Mouse (Mus musculus): ENCODE results near the gene Slc46a1. TPM values are rescaled to one million over a fixed set of nuclear protein-coding genes. Genes with fewer than 3 reads are reported as not detected.
A peak's percentile ranks its signal among the peaks of the same experiment; 100 is the strongest.

Gene Slc46a1
- polyA plus RNA-seq, 1 experiment from 2014 or later, result 18.4 TPM

DNA sequence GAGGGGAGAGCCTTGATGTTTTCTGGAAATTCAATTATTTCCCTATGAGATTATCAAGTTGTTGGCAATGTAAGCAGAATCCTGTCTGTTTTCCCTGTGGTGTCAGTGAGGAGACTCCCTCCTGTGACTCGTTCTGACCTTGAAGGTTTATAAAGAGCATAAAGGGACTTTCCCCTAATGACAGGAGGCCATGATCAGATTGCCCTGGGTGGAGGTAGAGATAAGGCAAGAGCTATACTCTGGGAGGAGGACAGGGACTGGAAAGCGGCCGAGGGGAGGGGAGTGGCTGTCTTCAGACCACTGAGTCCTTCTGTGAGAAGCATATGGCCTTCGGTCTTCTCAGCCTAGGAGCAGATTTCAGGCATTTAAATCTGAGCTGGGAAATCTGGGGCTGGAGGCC is 31.4 kb upstream of the Slc46a1 start:
- no peak for ATAC-seq (ENCODE audit: low FRiP score)
- WGBS, result 78% methylated on average over 4 of the region's 4 CpGs
- 0 out of 2 replicates have a peak, but pooled peaks cover 2% of the 10 kb centered on the region for H3K27me3 ChIP-seq
- no peak overlapping the region for H3K9ac ChIP-seq
- H3K27ac ChIP-seq, result no peak overlapping the region
- H3K36me3 ChIP-seq (replicated peaks), result no peaks in the 10 kb centered on the region
- no peak overlapping the region for H3K4me2 ChIP-seq
- peaks cover 7% of the 10 kb centered on the region for H3K4me1 ChIP-seq
- H3K9me3 ChIP-seq, result no peaks in the 10 kb centered on the region
- H3K4me3 ChIP-seq (replicated peaks), result no peak overlapping the region

DNA sequence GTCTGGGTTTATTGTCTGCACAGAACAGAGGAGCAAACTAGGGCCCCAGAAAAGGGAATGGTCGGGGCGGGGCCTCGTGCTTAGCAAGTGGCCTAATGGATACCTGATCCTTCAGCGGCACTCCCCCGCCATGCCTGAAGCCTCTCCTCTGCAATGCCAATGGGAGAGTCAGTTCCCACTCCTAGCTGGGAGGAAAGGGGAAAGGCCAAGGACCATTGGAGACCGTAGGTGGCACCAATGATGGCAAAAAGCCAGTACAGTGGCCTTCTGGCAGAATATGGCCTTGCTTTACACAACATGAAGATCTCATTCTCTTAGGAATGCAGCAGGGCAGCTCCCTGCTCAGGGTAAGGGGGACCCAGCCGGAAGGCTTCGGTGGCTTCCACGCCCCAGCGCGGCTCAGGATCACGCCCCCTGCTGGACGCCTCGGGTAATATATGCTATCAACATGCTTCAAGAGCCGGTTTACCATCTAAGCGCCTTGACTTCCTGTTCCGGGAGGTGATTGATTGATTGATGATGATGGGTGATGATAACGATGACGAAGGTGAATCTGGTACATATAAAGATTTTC is 29.6 kb upstream of the Slc46a1 start:
- Histone ChIP-seq H3K36me3 (replicated peaks) (no peaks in the 10 kb centered on the region), H3K4me2 (0 out of 2 replicates have a peak overlapping the region, but pooled peaks have one; percentile 17), H3K9ac (no peak overlapping the region), H3K27ac (no peak overlapping the region), H3K9me3 (no peaks in the 10 kb centered on the region), H3K4me3 (replicated peaks) (0 out of 2 replicates have a peak overlapping the region, but pooled peaks have one; percentile 5), H3K4me1 (peaks cover 7% of the 10 kb centered on the region), H3K27me3 (0 out of 2 replicates have a peak, but pooled peaks cover 2% of the 10 kb centered on the region)
- WGBS, result 5% methylated on average over 19 of the region's 19 CpGs
- no peak for ATAC-seq (ENCODE audit: low FRiP score)

DNA sequence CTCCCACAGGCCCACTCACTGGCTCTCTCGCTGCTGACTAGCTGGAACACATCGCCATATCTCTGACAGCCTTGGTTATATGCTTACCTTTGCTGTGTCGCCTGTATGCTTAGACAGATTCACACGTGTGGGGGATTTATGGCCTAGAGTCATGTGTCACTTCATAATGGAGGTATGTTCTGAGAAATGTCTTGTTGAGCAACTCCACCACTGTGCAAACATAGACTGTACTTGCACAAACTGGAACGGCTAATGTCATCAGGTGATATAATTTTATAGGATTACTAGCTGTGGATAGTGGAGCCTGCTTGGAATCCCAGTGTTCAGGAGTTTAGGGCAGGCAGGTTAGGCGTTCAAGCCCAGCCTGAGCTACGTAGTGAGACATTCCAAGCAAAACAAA is 28.3 kb upstream of the Slc46a1 start:
- no peaks in the 10 kb centered on the region for H3K9me3 ChIP-seq
- H3K27me3 ChIP-seq, result 0 out of 2 replicates have a peak, but pooled peaks cover 2% of the 10 kb centered on the region
- H3K9ac ChIP-seq, result no peak overlapping the region
- no peak for ATAC-seq (ENCODE audit: low FRiP score)
- H3K27ac ChIP-seq, result no peak overlapping the region
- no peak overlapping the region for H3K4me3 ChIP-seq (replicated peaks)
- H3K4me2 ChIP-seq, result no peak overlapping the region
- peaks cover 7% of the 10 kb centered on the region for H3K4me1 ChIP-seq
- 94% methylated on average over 7 of the region's 7 CpGs for WGBS
- no peaks in the 10 kb centered on the region for H3K36me3 ChIP-seq (replicated peaks)

DNA sequence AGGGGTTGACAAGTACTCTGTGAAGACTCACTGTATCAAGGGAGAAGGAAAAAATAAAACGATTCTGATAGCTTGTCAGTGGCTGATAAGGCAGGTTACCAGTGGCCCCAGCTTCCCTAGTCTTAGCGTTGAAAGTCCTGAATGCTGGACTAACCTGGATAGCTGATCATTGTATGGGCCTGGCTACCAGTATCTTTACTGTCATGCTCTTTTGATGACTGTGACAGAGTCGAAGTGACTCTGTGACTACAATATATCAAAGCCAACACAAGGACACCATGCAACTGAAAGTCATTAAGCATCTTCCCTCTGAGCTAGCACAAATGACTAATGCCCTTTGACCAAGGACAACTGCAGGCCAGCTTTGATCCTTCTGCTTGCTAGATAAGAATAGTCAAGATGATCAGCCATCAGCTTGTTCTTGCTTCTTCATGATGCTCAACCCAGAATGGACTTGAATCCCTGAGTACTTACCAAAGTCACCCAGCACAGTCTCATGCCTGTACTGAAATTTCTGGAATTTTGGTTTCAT is 27.0 kb upstream of the Slc46a1 start:
- H3K36me3 ChIP-seq (replicated peaks), result no peaks in the 10 kb centered on the region
- 88% methylated on average over 3 of the region's 3 CpGs for WGBS
- ATAC-seq (ENCODE audit: low FRiP score), result no peak

DNA sequence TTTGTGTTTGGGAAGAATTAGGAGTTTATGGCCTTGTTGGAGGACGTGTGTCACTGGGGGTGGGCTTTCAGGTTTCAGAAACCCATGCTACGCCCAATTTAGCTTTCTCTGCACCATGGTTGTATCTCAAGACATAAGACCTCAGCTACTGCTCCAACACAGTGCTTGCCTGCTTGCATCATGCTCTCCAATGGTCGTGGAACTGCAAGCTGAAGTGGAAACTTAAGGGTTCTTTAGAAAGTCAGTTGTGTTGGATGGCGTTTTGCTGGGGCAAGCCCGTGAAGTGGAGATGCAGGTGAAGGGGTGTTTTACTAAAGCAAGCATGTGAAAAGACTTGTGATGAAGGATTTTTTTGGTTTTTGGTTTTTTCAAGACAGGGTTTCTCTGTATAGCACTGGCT is 22.4 kb upstream of the Slc46a1 start:
- Histone ChIP-seq H3K27ac (no peak overlapping the region), H3K9me3 (no peaks in the 10 kb centered on the region), H3K9ac (no peak overlapping the region), H3K4me1 (no peaks in the 10 kb centered on the region), H3K27me3 (no peaks in the 10 kb centered on the region), H3K4me3 (replicated peaks) (no peak overlapping the region), H3K4me2 (no peak overlapping the region), H3K36me3 (replicated peaks) (no peaks in the 10 kb centered on the region)
- no peak for ATAC-seq (ENCODE audit: low FRiP score)
- WGBS, result 87% methylated on average over 5 of the region's 5 CpGs

More for the DNA sequence above, 27.0 kb upstream of the Slc46a1 start:
- H3K9ac ChIP-seq, result no peak overlapping the region
- H3K4me1 ChIP-seq, result peaks cover 7% of the 10 kb centered on the region
- H3K27me3 ChIP-seq, result 0 out of 2 replicates have a peak, but pooled peaks cover 2% of the 10 kb centered on the region
- H3K9me3 ChIP-seq, result no peaks in the 10 kb centered on the region
- no peak overlapping the region for H3K27ac ChIP-seq
- no peak overlapping the region for H3K4me2 ChIP-seq
- no peak overlapping the region for H3K4me3 ChIP-seq (replicated peaks)

DNA sequence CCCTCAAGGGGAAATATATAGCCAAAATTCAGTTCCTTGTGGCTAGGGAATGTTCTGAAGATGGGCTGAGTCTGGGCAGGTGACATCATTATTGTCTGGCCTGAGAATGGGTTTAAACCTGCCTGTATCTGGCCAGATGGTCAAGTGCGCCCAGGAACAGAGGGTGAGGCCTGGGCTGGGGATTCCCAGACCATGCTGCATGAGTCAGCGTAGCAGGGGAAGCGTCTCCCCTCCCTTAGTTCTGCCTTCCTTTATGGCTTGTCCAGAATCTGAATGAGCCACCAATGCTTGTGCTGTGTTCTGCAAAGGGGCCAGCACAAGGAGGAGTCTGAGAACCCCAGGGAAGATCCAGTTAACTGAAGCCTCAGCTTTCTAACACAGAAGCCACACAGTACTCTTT is 18.3 kb upstream of the Slc46a1 start:
- Histone ChIP-seq H3K4me2 (no peak overlapping the region), H3K27me3 (no peaks in the 10 kb centered on the region), H3K9ac (no peak overlapping the region), H3K4me1 (no peaks in the 10 kb centered on the region), H3K36me3 (replicated peaks) (no peaks in the 10 kb centered on the region), H3K4me3 (replicated peaks) (no peak overlapping the region), H3K9me3 (no peaks in the 10 kb centered on the region), H3K27ac (no peak overlapping the region)
- ATAC-seq (ENCODE audit: low FRiP score), result no peak
- WGBS, result 83% methylated on average over 3 of the region's 3 CpGs

DNA sequence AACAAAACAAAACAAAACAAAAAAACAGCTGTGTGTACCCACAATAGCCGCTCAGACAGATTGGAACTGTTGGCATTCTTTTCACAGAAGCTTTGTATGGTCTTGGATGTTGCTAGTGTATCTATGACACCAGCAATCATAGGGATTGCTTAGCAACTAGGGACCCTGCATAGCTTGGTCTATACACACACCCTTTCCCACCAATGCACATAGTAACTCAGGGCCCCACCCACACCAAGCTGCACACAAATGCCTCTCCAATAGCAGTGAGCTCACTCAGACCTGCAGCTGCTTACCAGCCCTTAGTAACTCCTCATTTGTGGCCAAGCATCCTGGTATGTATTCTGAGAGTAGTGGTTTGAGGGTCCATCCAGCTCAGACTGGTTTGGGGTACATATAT is 17.3 kb upstream of the Slc46a1 start:
- H3K4me3 ChIP-seq (replicated peaks), result no peak overlapping the region
- WGBS, result 77% methylated on average over 1 of the region's 1 CpGs
- no peak overlapping the region for H3K4me2 ChIP-seq
- H3K9ac ChIP-seq, result no peak overlapping the region
- no peak overlapping the region for H3K27ac ChIP-seq
- 0 out of 2 replicates have a peak, but pooled peaks cover 7% of the 10 kb centered on the region for H3K27me3 ChIP-seq
- no peak for ATAC-seq (ENCODE audit: low FRiP score)
- no peaks in the 10 kb centered on the region for H3K9me3 ChIP-seq
- no peaks in the 10 kb centered on the region for H3K36me3 ChIP-seq (replicated peaks)
- no peaks in the 10 kb centered on the region for H3K4me1 ChIP-seq

DNA sequence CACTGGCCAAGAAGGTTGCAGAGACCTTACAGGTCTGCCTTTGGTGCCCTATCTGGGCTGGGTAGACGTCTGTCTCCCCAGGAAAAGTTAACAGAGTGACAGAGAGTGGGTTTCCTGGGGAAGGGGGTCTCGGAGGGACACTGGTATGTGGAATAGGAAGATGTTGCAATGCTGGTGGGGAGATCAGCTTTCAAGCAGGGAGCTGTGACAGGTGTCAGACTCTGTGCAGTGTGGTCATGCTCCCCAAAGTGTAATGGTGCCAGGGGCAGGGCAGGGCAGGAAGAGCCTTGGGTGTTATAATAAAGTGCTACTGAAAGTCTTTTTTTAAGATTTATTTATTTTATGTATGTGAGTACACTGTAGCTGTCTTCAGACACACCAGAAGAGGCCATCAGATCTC is 15.2 kb upstream of the Slc46a1 start:
- H3K9ac ChIP-seq, result no peak overlapping the region
- WGBS, result 65% methylated on average over 2 of the region's 2 CpGs
- no peak for ATAC-seq (ENCODE audit: low FRiP score)

DNA sequence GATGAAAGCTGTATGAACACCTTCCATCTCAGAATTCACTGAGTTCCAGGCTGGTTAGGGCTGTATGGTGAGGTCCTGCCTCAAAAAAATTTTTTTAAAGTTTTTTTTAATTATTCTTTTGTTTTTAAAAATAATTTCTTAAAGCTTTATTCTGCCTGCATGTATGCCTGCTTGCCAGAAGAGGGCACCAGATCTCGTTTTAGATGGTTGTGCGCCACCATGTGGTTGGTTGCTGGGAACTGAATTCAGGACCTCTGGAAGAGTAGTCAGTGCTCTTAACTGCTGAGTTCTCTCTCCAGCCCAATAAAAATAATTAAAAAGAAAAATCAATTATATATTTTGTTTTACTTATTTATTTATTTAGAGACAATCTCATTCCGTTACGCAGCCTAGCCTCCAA is 11.8 kb upstream of the Slc46a1 start:
- 5% methylated on average over 4 of the region's 4 CpGs for WGBS
- H3K4me1 ChIP-seq, result no peaks in the 10 kb centered on the region
- H3K9ac ChIP-seq, result no peak overlapping the region
- H3K4me3 ChIP-seq (replicated peaks), result no peak overlapping the region
- no peaks in the 10 kb centered on the region for H3K9me3 ChIP-seq
- no peak overlapping the region for H3K4me2 ChIP-seq
- no peak overlapping the region for H3K27ac ChIP-seq
- H3K27me3 ChIP-seq, result 0 out of 2 replicates have a peak, but pooled peaks cover 11% of the 10 kb centered on the region
- no peak for ATAC-seq (ENCODE audit: low FRiP score)
- no peaks in the 10 kb centered on the region for H3K36me3 ChIP-seq (replicated peaks)

More for the DNA sequence above, 15.2 kb upstream of the Slc46a1 start:
- Histone ChIP-seq H3K36me3 (replicated peaks) (no peaks in the 10 kb centered on the region), H3K27ac (no peak overlapping the region), H3K9me3 (no peaks in the 10 kb centered on the region), H3K4me3 (replicated peaks) (no peak overlapping the region), H3K4me2 (no peak overlapping the region), H3K27me3 (0 out of 2 replicates have a peak, but pooled peaks cover 11% of the 10 kb centered on the region), H3K4me1 (no peaks in the 10 kb centered on the region)

DNA sequence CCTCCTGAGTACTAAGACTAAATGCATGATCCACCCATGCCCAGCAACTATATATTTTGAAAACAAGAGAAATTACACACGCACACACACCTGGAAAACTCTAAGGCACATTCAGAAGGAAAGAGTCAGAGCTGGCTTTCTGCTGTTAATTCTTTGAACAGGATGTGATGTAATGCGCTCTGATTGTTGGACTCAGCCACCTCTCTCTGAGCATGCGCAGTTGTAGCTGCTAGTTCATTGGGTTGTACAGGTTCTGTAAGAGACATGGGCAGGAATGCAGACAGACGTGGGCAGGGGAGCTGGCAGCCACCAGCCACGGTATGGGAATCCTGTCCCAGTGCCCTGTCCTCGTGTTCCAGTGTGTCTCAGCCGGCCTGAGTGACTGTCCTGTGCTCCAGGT is 11.2 kb upstream of the Slc46a1 start:
- no peaks in the 10 kb centered on the region for H3K36me3 ChIP-seq (replicated peaks)
- H3K9me3 ChIP-seq, result no peaks in the 10 kb centered on the region
- H3K27me3 ChIP-seq, result 0 out of 2 replicates have a peak, but pooled peaks cover 11% of the 10 kb centered on the region
- H3K4me1 ChIP-seq, result no peaks in the 10 kb centered on the region
- H3K27ac ChIP-seq, result no peak overlapping the region
- no peak overlapping the region for H3K4me2 ChIP-seq
- no peak overlapping the region for H3K4me3 ChIP-seq (replicated peaks)
- H3K9ac ChIP-seq, result no peak overlapping the region
- ATAC-seq (ENCODE audit: low FRiP score), result no peak
- WGBS, result 75% methylated on average over 7 of the region's 7 CpGs

DNA sequence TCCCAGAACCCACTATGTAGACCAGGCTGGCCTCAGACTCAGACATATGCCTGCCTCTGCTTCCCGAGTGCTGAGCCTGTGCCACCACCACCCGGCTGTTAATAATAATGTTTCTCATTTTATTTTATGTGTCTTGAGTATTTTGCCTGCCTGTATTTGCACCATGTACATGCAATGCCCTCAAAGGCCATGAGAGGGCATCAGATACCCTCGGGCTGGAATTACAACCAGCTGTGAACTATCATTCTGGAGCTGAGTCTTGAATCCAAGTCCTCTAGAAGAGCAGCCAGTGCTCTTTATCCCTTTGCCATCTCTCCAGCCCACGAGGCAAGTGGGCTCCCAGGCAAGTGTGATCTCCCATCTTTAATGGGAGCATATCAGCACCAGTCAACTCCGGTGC is 10.2 kb upstream of the Slc46a1 start:
- Histone ChIP-seq H3K4me1 (no peaks in the 10 kb centered on the region), H3K4me2 (no peak overlapping the region), H3K27me3 (0 out of 2 replicates have a peak, but pooled peaks cover 11% of the 10 kb centered on the region), H3K9ac (no peak overlapping the region), H3K4me3 (replicated peaks) (no peak overlapping the region), H3K27ac (no peak overlapping the region), H3K9me3 (no peaks in the 10 kb centered on the region), H3K36me3 (replicated peaks) (no peaks in the 10 kb centered on the region)
- 43% methylated on average over 5 of the region's 5 CpGs for WGBS
- no peak for ATAC-seq (ENCODE audit: low FRiP score)

DNA sequence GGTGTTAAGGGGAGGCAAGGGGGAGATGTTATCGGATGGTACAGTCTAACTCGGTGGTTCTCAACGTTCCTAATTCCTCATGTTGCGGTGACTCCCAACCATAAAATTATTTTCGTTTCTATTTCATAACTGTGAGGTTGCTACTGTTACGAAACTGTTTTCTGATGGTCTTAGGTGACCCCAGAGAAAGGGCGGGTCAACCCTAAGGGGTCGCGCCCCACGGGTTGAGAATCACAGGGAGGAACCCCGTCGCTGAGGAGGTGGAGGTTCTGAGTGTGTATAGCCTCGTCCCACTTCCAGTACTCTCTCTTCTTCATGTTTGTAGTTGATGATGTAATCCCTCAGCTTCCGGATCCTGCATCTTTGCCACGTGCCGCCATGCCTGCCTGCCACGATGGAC is 6.8 kb upstream of the Slc46a1 start:
- 84% methylated on average over 17 of the region's 17 CpGs for WGBS
- Histone ChIP-seq H3K36me3 (replicated peaks) (no peaks in the 10 kb centered on the region), H3K4me3 (replicated peaks) (no peak overlapping the region), H3K9me3 (peaks cover 5% of the 10 kb centered on the region; the same call in 1 of the 2 replicates), H3K4me1 (no peaks in the 10 kb centered on the region), H3K27me3 (0 out of 2 replicates have a peak, but pooled peaks cover 10% of the 10 kb centered on the region), H3K27ac (no peak overlapping the region), H3K4me2 (no peak overlapping the region), H3K9ac (no peak overlapping the region)
- no peak for ATAC-seq (ENCODE audit: low FRiP score)

DNA sequence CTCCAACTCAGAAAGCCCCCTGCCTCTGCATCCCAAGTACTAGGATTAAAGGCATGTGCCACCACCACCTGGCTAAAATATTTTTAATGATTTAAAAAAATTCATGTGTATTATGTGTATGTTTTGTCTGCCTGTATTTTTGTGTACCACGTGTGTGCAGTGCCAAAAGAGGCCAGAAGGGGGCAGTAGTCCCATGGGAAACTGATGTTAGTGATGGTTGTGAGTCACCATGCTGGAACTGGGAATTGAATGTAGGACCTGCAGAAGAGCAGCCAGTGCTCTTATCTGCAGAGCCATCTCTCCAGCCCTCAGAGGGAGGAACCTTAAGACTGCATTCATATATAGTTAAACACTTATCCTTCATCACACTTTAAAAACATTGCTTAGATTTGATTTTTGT is 3.6 kb upstream of the Slc46a1 start:
- Histone ChIP-seq H3K9ac (no peak overlapping the region), H3K27ac (no peak overlapping the region), H3K27me3 (peaks cover 6% of the 10 kb centered on the region; the same call in 1 of the 2 replicates), H3K4me3 (replicated peaks) (no peak overlapping the region), H3K36me3 (replicated peaks) (no peaks in the 10 kb centered on the region), H3K4me2 (no peak overlapping the region), H3K4me1 (peaks cover 15% of the 10 kb centered on the region), H3K9me3 (peaks cover 5% of the 10 kb centered on the region; the same call in 1 of the 2 replicates)
- 65% methylated on average over 1 of the region's 1 CpGs for WGBS
- no peak for ATAC-seq (ENCODE audit: low FRiP score)

Data from forebrain, embryonic 12.5 days (tissue).